17 mouse cellular contexts compared by ENCODE assay signal in the genomic region with DNA sequence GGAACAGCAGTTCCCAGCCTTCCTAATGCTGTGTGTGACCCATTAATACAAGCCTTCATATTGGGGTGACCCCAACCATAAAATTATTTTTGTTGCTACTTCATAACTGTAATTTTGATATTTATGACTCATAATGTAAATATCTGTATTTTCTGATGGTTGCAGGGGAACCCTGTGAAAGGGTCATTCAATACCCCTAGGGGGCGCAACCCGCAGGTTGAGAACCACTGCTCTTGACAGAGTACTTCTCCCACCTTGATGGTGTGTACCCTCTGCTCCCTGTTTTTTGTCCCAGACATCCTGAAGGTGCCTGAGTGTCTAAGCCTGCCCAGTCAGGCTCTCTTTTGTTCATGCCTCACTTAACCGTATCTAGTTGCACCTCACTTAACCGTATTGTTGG. TPM values are rescaled to one million over a fixed set of nuclear protein-coding genes. Genes with fewer than 3 reads are reported as not detected.
DNase-seq lines count a peak whose midpoint lies in the region; ATAC-seq and TF ChIP-seq lines count a peak whose summit lies in the region.
"Had no signal": no experiment of that assay in that cellular context is flagged by ENCODE, and none has a peak within 500 bp of the region (broad histone marks: within the 10 kb centered on the region; RNA-seq: fewer than 3 reads in every experiment).

No protein-coding gene starts in this region.

- no peaks in the 10 kb centered on the region; the same call in 1 of the 2 replicates for H3K4me1 ChIP-seq in hindbrain, postnatal 0 days (ENCODE audit: insufficient read depth, low read length)
- H3K4me1 ChIP-seq in hindbrain, embryonic 16.5 days (ENCODE audit: control insufficient read depth, insufficient read depth, low read depth, low read length), result no peaks in the 10 kb centered on the region
- H3K4me1 ChIP-seq in E14TG2a.4 (replicated peaks; ENCODE audit: low read depth, low read length), result peaks cover 8% of the 10 kb centered on the region
- H3K4me1 ChIP-seq in bone marrow macrophage, adult 2 months (ENCODE audit: control insufficient read depth, insufficient read depth, low read length), result 0 out of 2 replicates have a peak, but pooled peaks cover 2% of the 10 kb centered on the region
- no peaks in the 10 kb centered on the region for H3K4me1 ChIP-seq in forebrain, embryonic 10.5 days

- H3K27ac ChIP-seq in hindbrain, postnatal 0 days, result no peak overlapping the region
- no peak overlapping the region for H3K27ac ChIP-seq in hindbrain, embryonic 16.5 days (ENCODE audit: low read depth, low read length)
- no peak overlapping the region for H3K27ac ChIP-seq in bone marrow macrophage, adult 2 months (ENCODE audit: insufficient read depth, low read depth, low read length)
- H3K27ac ChIP-seq in forebrain, embryonic 10.5 days, result no peak overlapping the region
- H3K27ac ChIP-seq: limb, embryonic 15.5 days had no signal

- no peak for ATAC-seq in hindbrain, postnatal 0 days
- ATAC-seq in hindbrain, embryonic 16.5 days, result no peak
- no peak for ATAC-seq in megakaryocyte progenitor cell, adult 5-6 weeks (replicated peaks; ENCODE audit: poor library complexity)
- ATAC-seq: forebrain, embryonic 16.5 days had no signal

- no peak overlapping the region for H3K4me2 ChIP-seq in hindbrain, postnatal 0 days (ENCODE audit: low read depth, low read length)
- no peak overlapping the region for H3K4me2 ChIP-seq in hindbrain, embryonic 16.5 days (ENCODE audit: low read length)
- H3K4me2 ChIP-seq: limb, embryonic 15.5 days had no signal

- TF ChIP-seq POLR2A in bone marrow macrophage, adult 2 months (IDR thresholded peaks at IDR 0.05; ENCODE audit: borderline replicate concordance, low read depth, low read length), result no peak

- TF ChIP-seq CTCF in hindbrain, postnatal 0 days (IDR thresholded peaks at IDR 0.05; ENCODE audit: low read depth), result peak; percentile 30; the same call in 1 of the 2 replicates
- peak; percentile 34 for TF ChIP-seq CTCF in E14TG2a.4 (conservative IDR thresholded peaks at IDR 0.05; ENCODE audit: low read length)
- TF ChIP-seq CTCF in bone marrow macrophage, adult 2 months (IDR thresholded peaks at IDR 0.05; ENCODE audit: low read depth, low read length), result peak; percentile 38

- no peak for DNase-seq in hindbrain, postnatal 0 days (ENCODE audit: low spot score)
- peak; percentile 7 for DNase-seq in lung, postnatal 36 days
- no peak for DNase-seq in lung, postnatal 4 days
- DNase-seq in forebrain, embryonic 10.5 days (ENCODE audit: extremely low spot score, low spot score), result no peak
- DNase-seq: heart, postnatal 10 days; kidney, postnatal 4 days; spleen, adult 18-20 months had no signal

- H3K9me3 ChIP-seq in hindbrain, postnatal 0 days (ENCODE audit: low read length), result no peaks in the 10 kb centered on the region
- H3K9me3 ChIP-seq in hindbrain, embryonic 16.5 days (ENCODE audit: control insufficient read depth, low read length), result no peaks in the 10 kb centered on the region
- no peaks in the 10 kb centered on the region for H3K9me3 ChIP-seq in E14TG2a.4 (ENCODE audit: low read length)
- H3K9me3 ChIP-seq in forebrain, embryonic 10.5 days, result no peaks in the 10 kb centered on the region
- H3K9me3 ChIP-seq: limb, embryonic 15.5 days had no signal

- no peak overlapping the region for H3K9ac ChIP-seq in hindbrain, postnatal 0 days (replicated peaks; ENCODE audit: low read length)
- no peak overlapping the region for H3K9ac ChIP-seq in hindbrain, embryonic 16.5 days (ENCODE audit: low read depth, low read length)
- H3K9ac ChIP-seq: limb, embryonic 15.5 days had no signal

- no peak overlapping the region for H3K4me3 ChIP-seq in hindbrain, postnatal 0 days (ENCODE audit: low read length)
- no peak overlapping the region for H3K4me3 ChIP-seq in hindbrain, embryonic 16.5 days (ENCODE audit: low read length)
- no peak overlapping the region for H3K4me3 ChIP-seq in E14TG2a.4 (replicated peaks; ENCODE audit: low read length)
- H3K4me3 ChIP-seq in bone marrow macrophage, adult 2 months (ENCODE audit: insufficient read depth, low read length), result no peak overlapping the region
- no peak overlapping the region for H3K4me3 ChIP-seq in forebrain, embryonic 10.5 days
- H3K4me3 ChIP-seq: limb, embryonic 15.5 days; myocyte had no signal

- H3K36me3 ChIP-seq in hindbrain, postnatal 0 days (ENCODE audit: insufficient read depth, low read length), result no peaks in the 10 kb centered on the region
- no peaks in the 10 kb centered on the region for H3K36me3 ChIP-seq in hindbrain, embryonic 16.5 days (ENCODE audit: control insufficient read depth, insufficient read depth, low read length)
- H3K36me3 ChIP-seq in E14TG2a.4 (ENCODE audit: insufficient read depth, low read length), result no peaks in the 10 kb centered on the region
- no peaks in the 10 kb centered on the region for H3K36me3 ChIP-seq in forebrain, embryonic 10.5 days (replicated peaks)
- H3K36me3 ChIP-seq: limb, embryonic 15.5 days had no signal

- WGBS in hindbrain, postnatal 0 days, result 91% methylated on average over 4 of the region's 4 CpGs
- WGBS in hindbrain, embryonic 16.5 days, result 96% methylated on average over 4 of the region's 4 CpGs
- WGBS in forebrain, embryonic 10.5 days, result 87% methylated on average over 4 of the region's 4 CpGs

- no peaks in the 10 kb centered on the region for H3K27me3 ChIP-seq in hindbrain, postnatal 0 days (ENCODE audit: insufficient read depth, low read length)
- no peaks in the 10 kb centered on the region for H3K27me3 ChIP-seq in hindbrain, embryonic 16.5 days (replicated peaks; ENCODE audit: control insufficient read depth, insufficient read depth, low read length)
- peaks cover 7% of the 10 kb centered on the region; the same call in 1 of the 2 replicates for H3K27me3 ChIP-seq in E14TG2a.4 (ENCODE audit: insufficient read depth, low read length)
- H3K27me3 ChIP-seq in forebrain, embryonic 10.5 days (ENCODE audit: poor library complexity, severe bottlenecking), result peaks cover 8% of the 10 kb centered on the region

RNA-seq across cellular contexts. Expression of gene Masp1, which starts 27.2 kb away (rescaled TPM):
- 24.7 and 34.8 TPM in 2 replicates for total RNA-seq in hindbrain, postnatal 0 days (2014; rRNA removed)
- 21.4 and 21.9 TPM in 2 replicates for polyA plus RNA-seq in hindbrain, postnatal 0 days (2015; fragmentation: Nextera tagmentation; extraction: Ambion mirVana)
- polyA plus RNA-seq in hindbrain, embryonic 16.5 days (2015; fragmentation: Nextera tagmentation; extraction: Ambion mirVana), result 28.0 and 29.9 TPM in 2 replicates
- 0.48 TPM in 2 replicates for polyA plus RNA-seq in bone marrow macrophage, adult 2 months (2012; ENCODE audit: insufficient read depth, insufficient read length, missing spikeins)
- total RNA-seq in megakaryocyte progenitor cell, adult 5-6 weeks (2015), result not detected in 2 replicates
- not detected in 2 replicates for total RNA-seq in megakaryocyte progenitor cell, adult 5-6 weeks (2017)
- 4.7 and 7.4 TPM in 2 replicates for polyA plus RNA-seq in forebrain, embryonic 10.5 days (2016; fragmentation: Nextera tagmentation; extraction: Ambion mirVana)
- total RNA-seq: common myeloid progenitor, adult 5-6 weeks; megakaryocyte, adult 5-6 weeks; MEL had no signal

RNA-seq across cellular contexts. Expression of gene Rtp4, which starts 27.7 kb away (rescaled TPM):
- total RNA-seq in hindbrain, postnatal 0 days (2014; rRNA removed), result 4.7 and 11.7 TPM in 2 replicates
- 8.6 and 9.9 TPM in 2 replicates for polyA plus RNA-seq in hindbrain, postnatal 0 days (2015; fragmentation: Nextera tagmentation; extraction: Ambion mirVana)
- 4.0 and 4.3 TPM in 2 replicates for polyA plus RNA-seq in hindbrain, embryonic 16.5 days (2015; fragmentation: Nextera tagmentation; extraction: Ambion mirVana)
- polyA plus RNA-seq in bone marrow macrophage, adult 2 months (2012; ENCODE audit: insufficient read depth, insufficient read length, missing spikeins), result 315 and 316 TPM in 2 replicates
- total RNA-seq in megakaryocyte progenitor cell, adult 5-6 weeks (2015), result 4.6 and 5.6 TPM in 2 replicates
- total RNA-seq in megakaryocyte progenitor cell, adult 5-6 weeks (2017), result 1.2 and 2.4 TPM in 2 replicates
- 0.44 and 0.64 TPM in 2 replicates for polyA plus RNA-seq in forebrain, embryonic 10.5 days (2016; fragmentation: Nextera tagmentation; extraction: Ambion mirVana)
- total RNA-seq: MEL had no signal

Comparison
In these comparisons a context has a peak if more than half of its experiments do, and no peak if none do; other contexts are left out.
1. RNA of gene Rtp4, which starts 27.7 kb away (polyA plus RNA-seq): 315 to 316 TPM in bone marrow macrophage, adult 2 months; 8.6 to 9.9 TPM in hindbrain, postnatal 0 days, 4.0 to 4.3 TPM in hindbrain, embryonic 16.5 days and 0.44 to 0.64 TPM in forebrain, embryonic 10.5 days; every median in the first group is over 10 times any median in the second.
2. Peak in every context shown above with its lines, with median percentiles within 50 percentile points of each other: CTCF ChIP-seq.